Mouse (Mus musculus): ENCODE measurements around the gene Mta3.

- no peak for TF ChIP-seq CHD2 (IDR thresholded peaks at IDR 0.05; ENCODE audit: low read depth, low read length)
- no peak for TF ChIP-seq HCFC1 (IDR thresholded peaks at IDR 0.05; ENCODE audit: borderline replicate concordance, insufficient read depth, low read length)
- no peak for TF ChIP-seq MAFK (IDR thresholded peaks at IDR 0.05; ENCODE audit: insufficient read depth, low read depth, low read length)
These were observed 71.6 kb downstream of the Mta3 start for GRCm38 (mm10) chr17:83777462-83778051.
